Mouse (Mus musculus): ENCODE measurements at regions not wholly inside any gene's neighbourhood (a gene's known extent, or its start where the extent isn't known, plus 50 kb on each side); places are given as distances from the start of the nearest gene placed in this dataset.

DNA sequence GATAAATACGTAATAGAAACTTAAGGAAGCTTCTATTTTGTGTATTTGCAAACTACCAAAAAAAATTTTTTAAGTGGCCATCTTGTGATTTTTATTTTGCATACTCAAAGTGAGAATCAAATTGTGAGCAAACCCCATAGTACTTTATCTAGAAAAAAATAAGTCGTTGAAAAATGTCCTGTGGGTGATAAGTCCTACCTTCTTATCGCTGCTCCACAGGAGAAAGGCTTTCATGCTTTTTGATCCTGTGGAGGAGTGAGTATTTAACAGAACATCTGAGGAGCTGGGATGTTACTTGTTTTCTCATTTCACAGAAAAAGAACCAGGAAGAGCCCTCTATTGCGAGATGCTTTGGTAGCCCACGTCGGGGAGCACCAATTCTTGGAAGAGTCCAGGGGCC, 72.7 kb upstream of the Ccdc39 start:
- TF ChIP-seq CTCF (IDR thresholded peaks at IDR 0.05; ENCODE audit: low read depth) = no peak
- peak; percentile 13; the same call in 1 of the 2 replicates for TF ChIP-seq EP300 (IDR thresholded peaks at IDR 0.05; ENCODE audit: low read depth)

Data from liver, postnatal 0 days (tissue).